Mouse (Mus musculus) left cerebral cortex, postnatal 4 days (tissue): ENCODE measurements at regions not wholly inside any gene's neighbourhood (a gene's known extent, or its start where the extent isn't known, plus 50 kb on each side); places are given as distances from the start of the nearest gene placed in this dataset.
"Not testable (repeated sequence)": the region's sequence is repeated elsewhere in the genome, so short reads cannot be mapped to it uniquely, and the experiment has no call there.

Source experiments
- DNase-seq: peaks from one replicate; pipeline ENCODE4 v3.0.0-alpha.2; 2022
- intact Hi-C: fragments of 180-260 bp; cut with DNase I; formaldehyde crosslinking; loops from one replicate; pipeline ENCODE4 v1.15.1; 2025

DNA sequence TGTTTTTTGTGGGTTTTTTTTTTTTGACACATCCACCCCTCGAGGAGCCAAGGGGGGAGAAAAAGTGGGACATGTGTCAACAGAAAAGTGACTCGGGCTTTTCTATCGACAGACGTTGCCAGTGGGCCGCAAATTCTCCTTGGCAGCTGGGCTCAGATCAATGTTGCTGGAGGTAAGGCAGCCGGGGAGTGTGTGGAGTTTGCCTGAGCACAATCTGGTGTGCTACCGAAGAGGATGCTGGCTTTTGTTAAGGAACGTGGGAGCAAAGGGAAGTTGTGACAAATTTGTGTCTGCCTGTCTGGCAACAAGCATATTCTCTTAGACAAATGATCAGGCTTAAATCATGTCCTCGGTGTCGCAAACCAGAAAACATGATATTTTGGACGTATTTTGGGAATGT, 170.2 kb upstream of the Mon1b start:
- peak; percentile 1 for DNase-seq
- intact Hi-C loops = no loop called here

GRCm38 (mm10) chr8:113466683-113467082, 168.7 kb upstream of the Mon1b start:
- intact Hi-C loops = no loop called here
- no peak for DNase-seq

DNA sequence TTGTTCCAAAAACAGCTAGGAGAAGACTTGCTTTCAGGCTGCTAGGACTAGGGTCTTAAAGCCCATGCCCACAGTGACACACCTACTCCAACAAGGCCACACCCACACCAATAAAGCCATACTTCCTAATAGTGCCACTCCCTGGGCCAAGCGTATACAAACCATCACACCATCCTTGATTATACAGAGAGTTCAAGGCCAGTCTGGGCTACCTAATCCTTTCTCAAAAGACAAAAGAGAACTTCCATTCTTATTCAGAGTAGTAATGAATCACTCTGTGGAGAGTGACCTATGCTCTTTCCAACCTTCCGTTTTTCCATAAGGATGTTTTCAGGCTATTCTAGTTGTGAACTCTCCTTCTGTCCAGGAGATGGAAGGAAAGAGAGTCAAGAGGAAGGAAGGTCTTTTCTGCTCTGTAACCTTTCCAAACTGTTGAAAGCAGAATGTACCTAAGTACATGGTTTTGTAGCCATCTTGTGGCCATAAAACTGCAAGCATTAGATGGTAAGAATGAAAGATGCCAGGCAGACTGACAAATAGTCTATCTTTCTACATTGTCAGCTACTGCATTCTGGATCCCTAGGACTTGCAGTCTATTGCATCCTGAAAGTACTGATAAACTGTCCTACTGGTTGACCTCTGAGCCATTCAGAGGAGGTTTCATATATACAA, 145.8 kb upstream of the Mon1b start:
- DNase-seq = no peak
- intact Hi-C loops = no loop called here

DNA sequence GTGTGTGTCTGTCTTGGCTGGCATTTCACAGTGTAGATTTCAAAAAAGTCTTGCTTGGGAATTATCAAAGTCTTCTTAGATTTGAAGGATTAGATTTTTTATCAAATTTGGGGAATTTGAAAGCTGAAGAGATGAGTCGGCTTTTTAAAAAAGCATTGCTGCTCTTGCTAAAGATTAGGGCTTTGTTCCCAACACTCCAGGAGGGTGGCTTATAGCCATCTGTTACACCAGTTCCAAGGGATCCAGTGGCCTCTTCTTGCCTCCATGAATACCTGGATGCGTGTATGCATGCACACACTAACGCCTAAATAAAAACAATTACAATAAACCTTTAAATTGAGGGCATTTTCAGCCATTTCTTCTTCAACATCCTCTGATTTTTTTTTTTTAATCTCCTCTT, 144.5 kb upstream of the Mon1b start:
- intact Hi-C loops = no loop called here

GRCm38 (mm10) chr8:113496896-113497295, 138.5 kb upstream of the Mon1b start:
- intact Hi-C loops = no loop called here
- DNase-seq = no peak

More for the DNA sequence above, 144.5 kb upstream of the Mon1b start:
- peak; percentile 5 for DNase-seq

- intact Hi-C loops = no loop called here
- DNase-seq = no peak
Observed at GRCm38 (mm10) chr8:113502671-113503070, 132.7 kb upstream of the Mon1b start.

GRCm38 (mm10) chr8:113512856-113513255, 122.5 kb upstream of the Mon1b start:
- no peak for DNase-seq
- intact Hi-C loops = no loop called here

- intact Hi-C loops = no loop called here
- no peak for DNase-seq
Observed at GRCm38 (mm10) chr8:113513886-113514730, 121.3 kb upstream of the Mon1b start.

GRCm38 (mm10) chr8:113514731-113515375, 120.5 kb upstream of the Mon1b start:
- intact Hi-C loops, DNase-seq: not testable (repeated sequence)

DNA sequence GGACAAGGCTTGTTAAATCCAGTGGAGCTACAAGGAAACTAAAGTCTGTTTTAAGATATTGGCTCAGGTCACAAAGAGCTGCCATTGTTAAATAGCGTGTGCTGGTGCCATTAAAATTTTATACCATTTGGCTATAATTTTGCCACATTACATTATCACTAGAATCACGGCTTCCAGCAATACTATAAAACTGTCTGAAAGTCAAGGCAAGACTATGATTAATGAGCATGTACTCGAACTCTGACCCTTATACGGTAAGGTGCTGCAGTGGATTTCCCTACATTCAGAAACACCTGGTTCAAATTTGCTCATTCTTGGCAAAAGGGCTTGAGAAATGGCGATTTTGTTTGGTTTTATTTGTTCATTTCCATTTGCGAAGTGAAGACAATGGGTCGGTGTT, 119.2 kb upstream of the Mon1b start:
- intact Hi-C loops = no loop called here
- no peak for DNase-seq

- intact Hi-C loops = no loop called here
- DNase-seq = peak; percentile 42
Observed at GRCm38 (mm10) chr8:113517912-113518311, 117.5 kb upstream of the Mon1b start.

DNA sequence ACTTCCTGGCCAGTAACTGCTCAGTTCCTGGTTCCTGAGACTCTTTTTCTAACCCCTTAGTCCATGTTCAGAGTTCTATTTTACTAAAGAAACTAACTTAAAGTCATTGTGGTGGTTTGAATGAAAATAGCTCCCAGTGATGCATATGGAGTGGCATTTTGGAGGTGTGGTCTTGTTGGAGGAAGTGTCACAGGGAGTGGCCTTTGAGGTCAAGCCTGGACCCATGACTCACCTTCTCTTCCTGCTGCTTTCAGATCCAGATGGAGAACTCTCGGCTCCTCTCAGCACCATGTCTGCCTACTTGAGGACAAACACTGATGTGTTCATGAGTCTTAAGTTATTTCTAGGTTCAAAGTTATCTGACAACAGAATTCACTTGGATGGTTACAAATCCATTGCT, 111.8 kb upstream of the Mon1b start:
- intact Hi-C loops = no loop called here
- DNase-seq = no peak

DNA sequence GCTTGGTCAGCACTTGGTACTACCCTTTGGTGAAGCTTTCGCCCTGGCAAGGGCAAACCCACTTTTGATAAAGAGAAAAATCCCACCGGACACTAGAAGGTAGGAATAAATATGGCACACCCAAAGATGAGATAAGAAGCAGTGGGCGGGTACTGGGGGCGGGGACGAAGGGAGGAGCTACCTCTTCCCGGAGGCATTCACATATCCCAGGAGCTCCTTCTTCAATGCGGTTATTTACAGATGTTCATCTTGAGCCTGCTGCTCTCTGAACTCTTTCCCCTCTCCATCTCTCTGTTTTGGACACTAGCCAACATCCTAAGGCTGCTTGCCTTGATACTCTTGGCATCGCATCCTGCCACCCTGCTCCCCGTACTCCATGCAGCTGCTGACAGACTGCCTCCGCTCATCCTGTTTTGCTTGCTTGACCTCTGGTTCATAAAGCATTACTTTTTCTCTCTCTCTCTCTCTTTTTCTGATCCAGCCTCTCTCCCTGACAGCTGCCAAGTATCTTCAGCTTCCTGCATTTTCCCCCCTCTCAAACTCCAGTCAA, 104.2 kb upstream of the Mon1b start:
- intact Hi-C loops = no loop called here
- peak; percentile 30 for DNase-seq

DNA sequence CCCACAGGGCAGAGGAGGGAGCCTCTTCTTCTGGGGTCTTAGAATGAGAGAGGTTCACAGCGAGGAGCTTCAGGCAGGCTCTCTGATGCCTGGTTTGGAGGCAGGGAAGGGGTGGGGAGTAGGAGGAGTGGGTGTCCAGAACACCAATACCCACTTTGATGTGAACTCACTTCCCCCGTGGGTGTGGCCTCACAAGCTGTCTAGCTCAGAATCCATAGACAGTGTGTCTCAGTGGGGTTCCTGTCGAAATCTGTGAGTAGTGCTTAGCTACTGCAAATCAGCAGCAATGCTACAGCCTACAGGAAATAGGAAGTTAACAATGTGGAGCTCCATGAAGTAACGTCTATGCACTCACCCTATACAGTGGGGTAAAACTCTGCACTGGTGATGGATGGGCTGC, 102.5 kb upstream of the Mon1b start:
- intact Hi-C loops = no loop called here
- no peak for DNase-seq

DNA sequence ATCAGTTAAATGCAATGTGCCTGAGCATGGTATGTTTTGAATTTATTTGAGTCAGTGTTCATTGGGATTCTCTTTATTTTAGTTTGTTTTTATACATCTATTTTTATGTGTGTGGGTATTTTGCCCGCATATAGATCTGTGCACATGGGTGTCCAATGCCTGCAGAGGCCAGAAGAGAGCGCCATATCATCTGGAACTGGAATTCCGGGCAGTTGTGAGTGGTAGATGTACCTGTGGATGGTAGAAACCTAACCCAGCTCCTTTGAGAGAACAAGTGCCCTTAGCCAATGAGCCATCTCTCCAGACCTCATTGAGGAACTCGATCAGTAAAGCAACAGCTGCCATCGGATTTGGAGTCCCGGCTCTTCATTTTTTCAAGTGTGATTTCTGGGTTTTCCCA, 94.0 kb upstream of the Mon1b start:
- intact Hi-C loops = no loop called here
- no peak for DNase-seq

GRCm38 (mm10) chr8:113542082-113542481, 93.3 kb upstream of the Mon1b start:
- intact Hi-C loops = no loop called here
- no peak for DNase-seq

DNA sequence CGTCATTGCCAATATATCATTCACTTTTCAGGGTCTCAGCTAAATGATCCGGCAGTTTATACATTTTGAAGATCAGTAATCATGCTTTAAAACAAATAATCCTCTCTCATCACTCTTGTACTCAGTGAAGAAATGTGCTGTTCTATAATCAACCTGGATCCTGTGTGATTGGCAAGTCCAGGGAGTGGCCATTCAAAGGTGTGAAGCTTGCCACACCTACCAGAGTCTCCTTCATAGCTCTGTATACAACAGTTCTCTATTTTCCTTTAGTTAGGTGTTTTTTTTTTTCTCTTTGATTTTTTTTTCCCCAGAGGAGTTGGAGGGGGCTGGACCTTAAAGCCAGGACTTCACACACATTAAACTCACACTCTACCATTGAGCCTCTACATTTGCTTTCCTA, 92.7 kb upstream of the Mon1b start:
- intact Hi-C loops = no loop called here

DNA sequence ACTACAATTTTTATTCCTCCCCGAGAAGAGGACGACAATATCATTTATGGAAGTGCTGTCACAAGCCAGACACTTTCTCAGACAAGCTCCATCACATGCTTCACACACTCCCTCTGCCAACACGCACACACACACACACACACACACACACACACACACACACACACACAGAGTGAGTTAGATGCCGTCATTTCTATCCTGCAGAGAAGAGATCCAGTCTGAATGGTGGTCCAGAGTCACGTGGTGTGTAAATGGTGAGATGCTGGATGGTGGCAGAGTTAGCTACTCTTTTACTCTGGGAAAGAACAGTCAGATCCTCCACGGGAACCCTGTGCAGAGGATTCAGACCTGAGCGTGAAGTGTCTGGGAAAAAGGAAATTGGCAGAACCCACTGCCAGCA, 86.2 kb upstream of the Mon1b start:
- DNase-seq = no peak
- intact Hi-C loops = no loop called here

More for the DNA sequence above, 92.7 kb upstream of the Mon1b start:
- no peak for DNase-seq

GRCm38 (mm10) chr8:113551454-113552273, 83.7 kb upstream of the Mon1b start:
- intact Hi-C loops = no loop called here
- no peak for DNase-seq

GRCm38 (mm10) chr8:113552826-113553225, 82.6 kb upstream of the Mon1b start:
- intact Hi-C loops = no loop called here
- no peak for DNase-seq
